Mouse (Mus musculus) cortical plate, adult 2 months (tissue): ENCODE measurements around the gene Ace3.

Experiments
- CTCF ChIP-seq: fragments of 200-500 bp; IDR thresholded peaks from 2 replicates; pipeline ENCODE4 v1.5.1; 2011; ENCODE audit warnings: mild to moderate bottlenecking, control low read depth, low read length; ENCODE audit not compliant: insufficient read depth; ENCODE audit errors: extremely low read depth
- POLR2A ChIP-seq: fragments of 200-500 bp; IDR thresholded peaks from 2 replicates; pipeline ENCODE4 v1.6.1; 2011; ENCODE audit warnings: mild to moderate bottlenecking, low read length, control low read depth; ENCODE audit not compliant: insufficient read depth; ENCODE audit errors: extremely low read depth

DNA sequence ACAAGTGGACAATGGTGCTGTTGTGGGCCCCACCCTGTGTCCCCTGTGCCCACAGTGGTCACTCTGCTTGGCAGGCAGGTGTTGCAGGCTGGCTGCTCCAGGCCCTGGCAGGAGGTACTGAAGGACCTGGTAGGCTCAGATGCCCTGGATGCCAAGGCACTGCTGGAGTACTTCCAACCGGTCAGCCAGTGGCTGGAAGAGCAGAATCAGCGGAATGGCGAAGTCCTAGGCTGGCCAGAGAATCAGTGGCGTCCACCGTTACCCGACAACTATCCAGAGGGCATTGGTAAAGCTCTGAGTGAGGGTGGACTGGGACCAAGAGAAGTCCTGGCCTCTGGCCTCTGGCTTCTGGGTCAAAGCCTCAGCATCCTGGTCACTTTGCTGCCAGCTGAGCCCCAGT lies 19.9 kb upstream of the Ace3 start:
- TF ChIP-seq CTCF, result no peak
- no peak for TF ChIP-seq POLR2A
